Mouse (Mus musculus): ENCODE data around the gene Capg.
"Not testable (repeated sequence)": the region's sequence is repeated elsewhere in the genome, so short reads cannot be mapped to it uniquely, and the experiment has no call there.

The Capg gene

GRCm38 (mm10) chr6:72532580-72532979, 11.6 kb upstream of the Capg start:
- no peak for DNase-seq (ENCODE audit: low spot score)

GRCm38 (mm10) chr6:72533555-72533954, 10.6 kb upstream of the Capg start:
- not testable (repeated sequence) for DNase-seq (ENCODE audit: low spot score)

- DNase-seq (ENCODE audit: low spot score): peak; percentile 87
Measured at GRCm38 (mm10) chr6:72534035-72534809, 10.0 kb upstream of the Capg start.

- DNase-seq (ENCODE audit: low spot score): peak; percentile 83
Measured at GRCm38 (mm10) chr6:72535165-72535564, 9.0 kb upstream of the Capg start.

- DNase-seq (ENCODE audit: low spot score): no peak
Measured at GRCm38 (mm10) chr6:72537998-72538500, 6.1 kb upstream of the Capg start.

GRCm38 (mm10) chr6:72538562-72539031, 5.6 kb upstream of the Capg start:
- peak; percentile 89 for DNase-seq (ENCODE audit: low spot score)

GRCm38 (mm10) chr6:72543265-72543850, 833 bp upstream of the Capg start:
- no peak for DNase-seq (ENCODE audit: low spot score)

- no peak for DNase-seq (ENCODE audit: low spot score)
Measured at GRCm38 (mm10) chr6:72545377-72545776, 1.2 kb downstream of the Capg start.

- no peak for DNase-seq (ENCODE audit: low spot score)
Measured at GRCm38 (mm10) chr6:72547121-72547520, 2.9 kb downstream of the Capg start.

GRCm38 (mm10) chr6:72547862-72548261, 3.7 kb downstream of the Capg start:
- no peak for DNase-seq (ENCODE audit: low spot score)

- no peak for DNase-seq (ENCODE audit: low spot score)
Measured at GRCm38 (mm10) chr6:72549041-72549580, 4.9 kb downstream of the Capg start.

GRCm38 (mm10) chr6:72550025-72550424, 5.8 kb downstream of the Capg start:
- no peak for DNase-seq (ENCODE audit: low spot score)

GRCm38 (mm10) chr6:72550503-72551100, 6.4 kb downstream of the Capg start:
- DNase-seq (ENCODE audit: low spot score): no peak

- peak; percentile 87 for DNase-seq (ENCODE audit: low spot score)
Measured at GRCm38 (mm10) chr6:72552171-72553078, 8.2 kb downstream of the Capg start.

- no peak for DNase-seq (ENCODE audit: low spot score)
Measured at GRCm38 (mm10) chr6:72553079-72553412, 8.9 kb downstream of the Capg start.

GRCm38 (mm10) chr6:72560801-72561200, 16.6 kb downstream of the Capg start:
- DNase-seq (ENCODE audit: low spot score): no peak

GRCm38 (mm10) chr6:72562486-72562885, 18.3 kb downstream of the Capg start:
- no peak for DNase-seq (ENCODE audit: low spot score)

GRCm38 (mm10) chr6:72562894-72563293, 18.7 kb downstream of the Capg start:
- DNase-seq (ENCODE audit: low spot score): no peak

- DNase-seq (ENCODE audit: low spot score): no peak
Measured at GRCm38 (mm10) chr6:72565506-72565905, 21.3 kb downstream of the Capg start.

GRCm38 (mm10) chr6:72566044-72566443, 21.9 kb downstream of the Capg start:
- DNase-seq (ENCODE audit: low spot score): peak; percentile 91

GRCm38 (mm10) chr6:72567508-72567907, 23.3 kb downstream of the Capg start:
- DNase-seq (ENCODE audit: low spot score): no peak

GRCm38 (mm10) chr6:72568736-72569135, 24.5 kb downstream of the Capg start:
- no peak for DNase-seq (ENCODE audit: low spot score)
